Mouse (Mus musculus) ovary, postnatal 36 days (tissue): ENCODE data around the gene Clcn7.

ENCODE experiments used
- DNase-seq: peaks from one replicate; pipeline ENCODE4 v3.0.0; 2022; ENCODE audit warnings: low spot score, mixed read lengths

Clcn7 gene

DNA sequence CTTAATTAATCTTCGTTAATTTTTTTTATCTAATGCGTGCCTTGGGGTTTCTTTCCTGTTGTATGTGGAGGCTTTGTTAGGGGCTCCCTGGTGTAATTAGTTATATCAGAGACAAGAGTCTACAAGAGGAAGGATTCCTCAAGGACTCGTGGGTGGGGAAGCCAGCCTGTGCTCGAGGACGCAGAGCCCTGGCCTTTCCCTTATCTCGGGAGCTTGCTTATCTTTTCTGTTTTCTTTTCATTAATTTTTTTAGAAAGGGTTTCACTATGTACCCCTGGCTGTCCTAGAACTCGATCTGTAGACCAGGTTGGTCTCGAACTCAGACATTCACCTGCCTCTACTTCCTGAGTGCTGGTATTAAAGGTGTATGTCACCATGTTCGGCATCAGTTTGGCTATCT lies 5.5 kb upstream of the Clcn7 start:
- no peak for DNase-seq

DNA sequence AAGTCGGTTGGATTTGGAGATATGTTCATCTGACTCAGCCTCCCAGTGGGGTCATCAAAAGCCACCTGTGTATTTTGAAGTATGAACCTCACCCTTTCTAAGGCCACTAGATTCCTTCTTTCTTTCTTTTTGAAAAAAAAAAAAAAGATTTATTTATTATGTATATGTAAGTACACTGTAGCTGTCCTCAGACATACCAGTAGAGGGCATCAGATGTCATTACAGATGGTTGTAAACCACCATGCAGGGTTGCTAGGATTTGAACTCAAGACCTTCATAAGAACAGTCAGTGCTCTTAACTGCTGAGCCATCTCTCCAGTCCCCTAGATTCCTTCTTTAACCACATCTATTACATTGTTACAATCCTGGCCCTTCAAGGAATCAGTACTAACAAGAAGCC lies 3.1 kb upstream of the Clcn7 start:
- no peak for DNase-seq

GRCm38 (mm10) chr17:25135622-25136021 lies 2.4 kb downstream of the Clcn7 start:
- no peak for DNase-seq

DNA sequence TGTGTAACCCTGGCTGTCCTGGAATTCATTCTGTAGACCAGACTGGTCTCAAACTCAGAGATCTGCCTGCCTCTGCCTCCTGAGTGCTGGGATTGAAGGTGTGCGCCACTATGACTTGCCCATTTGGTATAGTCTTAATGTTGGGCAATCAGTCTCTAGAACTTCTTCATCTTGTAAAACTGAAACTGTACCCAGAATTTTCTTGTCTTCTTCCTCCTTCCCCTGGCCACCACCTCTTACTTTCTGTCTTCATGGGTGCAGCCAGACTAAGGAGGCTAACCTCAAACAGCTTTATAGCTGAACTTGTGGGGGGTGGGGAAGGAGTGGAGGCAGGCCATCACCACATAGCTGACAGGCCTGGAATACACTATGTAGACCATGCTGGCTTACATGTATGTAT lies 5.6 kb downstream of the Clcn7 start:
- DNase-seq, result no peak

DNA sequence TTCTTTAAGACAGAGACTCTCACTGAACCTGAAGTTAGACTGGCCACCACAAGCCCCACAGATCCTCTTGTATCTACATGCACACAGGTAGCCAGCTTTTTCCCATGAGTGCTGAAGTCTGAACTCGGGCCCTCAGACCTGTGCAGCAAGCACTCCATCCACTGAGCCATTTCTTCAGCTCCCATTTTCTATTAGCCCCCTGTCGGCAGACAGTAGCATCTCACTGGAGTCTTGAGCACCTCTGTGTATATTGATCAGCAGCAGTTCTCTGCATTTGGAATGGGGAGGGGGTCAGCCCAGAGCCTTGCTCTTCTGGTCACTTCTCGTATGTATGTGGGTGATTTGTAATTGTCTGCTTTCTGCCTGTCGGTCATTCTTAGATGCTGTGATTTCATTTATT lies 6.8 kb downstream of the Clcn7 start:
- no peak for DNase-seq

GRCm38 (mm10) chr17:25162161-25162560 lies 29.0 kb downstream of the Clcn7 start, which contains the start of gene Ccdc154:
Gene Ccdc154 (plus strand): TSS chr17:25162461.
- DNase-seq, result no peak

DNA sequence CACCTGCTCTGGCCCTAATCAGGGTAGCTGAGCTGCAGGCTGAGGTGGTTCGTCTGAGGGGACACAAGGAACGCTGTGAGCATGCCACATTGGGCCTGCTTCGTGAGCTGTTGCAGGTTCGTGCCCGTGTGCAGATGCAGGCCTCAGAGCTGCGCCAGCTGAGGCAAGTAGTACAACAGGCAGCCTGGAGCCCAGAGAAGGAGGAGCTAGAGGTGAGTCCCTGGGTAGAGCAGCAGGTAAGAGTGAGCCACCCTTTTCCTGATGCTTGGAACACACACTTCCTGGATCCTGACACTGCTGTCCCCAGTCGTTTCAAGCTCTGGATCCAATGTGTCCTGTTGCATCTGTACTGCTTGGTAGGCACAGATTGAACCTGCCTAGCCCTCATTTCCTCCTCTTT lies 30.2 kb downstream of the Clcn7 start:
- no peak for DNase-seq

DNA sequence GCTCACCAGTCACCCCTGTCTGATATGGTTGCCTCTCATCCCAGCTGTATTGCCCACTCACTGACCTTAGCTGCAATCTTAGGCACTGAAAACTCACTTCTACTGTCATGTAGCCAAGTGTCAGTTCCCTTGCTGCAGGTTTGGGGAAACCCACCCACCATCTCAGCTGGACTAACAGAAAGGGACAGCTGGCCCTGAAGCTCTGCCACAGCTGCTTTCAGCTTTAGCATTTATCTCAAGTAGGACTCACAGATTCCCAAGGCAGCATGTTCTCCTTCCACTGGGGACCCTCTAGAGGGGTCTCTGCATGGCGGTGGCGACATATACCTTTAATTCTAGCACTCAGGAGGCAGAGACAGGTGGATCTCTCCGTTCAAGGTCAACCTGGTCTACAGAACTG lies 31.6 kb downstream of the Clcn7 start:
- no peak for DNase-seq

- no peak for DNase-seq
Observed at GRCm38 (mm10) chr17:25165970-25166671, 32.9 kb downstream of the Clcn7 start.

- no peak for DNase-seq
Observed at GRCm38 (mm10) chr17:25169706-25170105, 36.5 kb downstream of the Clcn7 start.

- DNase-seq, result no peak
Observed at GRCm38 (mm10) chr17:25172558-25172957, 39.4 kb downstream of the Clcn7 start.

DNA sequence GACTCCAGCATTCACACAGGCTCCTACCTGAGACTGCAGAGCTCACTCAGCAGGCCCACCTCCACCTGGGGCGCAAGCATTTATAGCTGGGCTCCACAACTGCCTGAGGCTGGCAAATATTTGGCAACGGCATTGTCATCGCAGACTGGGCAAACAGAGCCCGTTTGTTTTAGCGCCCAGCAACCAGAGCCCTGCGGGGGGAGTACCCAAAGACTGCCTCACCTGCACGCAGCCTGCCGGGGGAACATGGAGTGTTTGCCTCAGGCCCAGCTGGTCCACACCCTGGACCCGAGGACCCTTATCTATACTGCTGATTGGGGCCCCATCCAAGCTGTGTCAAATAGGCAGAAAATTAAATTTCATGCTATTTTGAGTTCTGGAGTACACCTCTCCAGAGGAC lies 42.2 kb downstream of the Clcn7 start, which contains the start of gene Gm38655:
Gene Gm38655, minus strand, starts transcription at position 61 of the 400 bp plus-strand sequence.
- DNase-seq, result no peak

- no peak for DNase-seq
Observed at GRCm38 (mm10) chr17:25183232-25183631, 50.0 kb downstream of the Clcn7 start.

DNA sequence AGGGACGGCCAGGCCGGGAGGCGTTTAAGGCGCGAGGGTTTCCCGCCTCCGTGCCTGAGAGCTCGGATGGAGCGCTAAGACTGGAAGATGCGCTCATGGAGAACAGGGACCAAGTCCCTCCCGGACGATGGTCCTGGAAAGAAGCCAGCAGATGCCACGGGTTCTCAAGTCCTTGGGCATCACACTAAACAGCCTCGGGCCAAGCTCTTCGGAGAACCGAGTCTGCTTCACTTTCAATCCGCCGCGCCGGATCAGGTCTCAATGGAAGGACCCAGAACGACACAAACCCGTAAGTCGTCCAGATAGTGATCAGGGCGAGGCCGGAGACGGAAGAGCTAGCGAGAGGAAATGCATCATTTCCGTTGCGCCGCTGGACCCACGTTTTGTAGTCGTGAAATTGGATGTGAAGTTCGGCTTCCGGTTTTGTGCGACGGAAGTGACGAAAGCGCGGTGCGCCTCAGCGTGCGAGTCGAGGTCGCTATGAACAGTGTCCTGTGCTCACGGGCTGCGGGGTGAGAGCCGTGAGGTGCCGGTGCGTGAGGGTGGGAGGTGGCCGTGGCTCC lies 51.0 kb downstream of the Clcn7 start, which contains the start of gene BC003965:
Gene BC003965, plus strand, starts transcription at position 426 of the 563 bp plus-strand sequence.
- DNase-seq, result peak; percentile 95

GRCm38 (mm10) chr17:25184961-25185360 lies 51.8 kb downstream of the Clcn7 start:
- no peak for DNase-seq

GRCm38 (mm10) chr17:25187784-25188149 lies 54.6 kb downstream of the Clcn7 start:
- no peak for DNase-seq

DNA sequence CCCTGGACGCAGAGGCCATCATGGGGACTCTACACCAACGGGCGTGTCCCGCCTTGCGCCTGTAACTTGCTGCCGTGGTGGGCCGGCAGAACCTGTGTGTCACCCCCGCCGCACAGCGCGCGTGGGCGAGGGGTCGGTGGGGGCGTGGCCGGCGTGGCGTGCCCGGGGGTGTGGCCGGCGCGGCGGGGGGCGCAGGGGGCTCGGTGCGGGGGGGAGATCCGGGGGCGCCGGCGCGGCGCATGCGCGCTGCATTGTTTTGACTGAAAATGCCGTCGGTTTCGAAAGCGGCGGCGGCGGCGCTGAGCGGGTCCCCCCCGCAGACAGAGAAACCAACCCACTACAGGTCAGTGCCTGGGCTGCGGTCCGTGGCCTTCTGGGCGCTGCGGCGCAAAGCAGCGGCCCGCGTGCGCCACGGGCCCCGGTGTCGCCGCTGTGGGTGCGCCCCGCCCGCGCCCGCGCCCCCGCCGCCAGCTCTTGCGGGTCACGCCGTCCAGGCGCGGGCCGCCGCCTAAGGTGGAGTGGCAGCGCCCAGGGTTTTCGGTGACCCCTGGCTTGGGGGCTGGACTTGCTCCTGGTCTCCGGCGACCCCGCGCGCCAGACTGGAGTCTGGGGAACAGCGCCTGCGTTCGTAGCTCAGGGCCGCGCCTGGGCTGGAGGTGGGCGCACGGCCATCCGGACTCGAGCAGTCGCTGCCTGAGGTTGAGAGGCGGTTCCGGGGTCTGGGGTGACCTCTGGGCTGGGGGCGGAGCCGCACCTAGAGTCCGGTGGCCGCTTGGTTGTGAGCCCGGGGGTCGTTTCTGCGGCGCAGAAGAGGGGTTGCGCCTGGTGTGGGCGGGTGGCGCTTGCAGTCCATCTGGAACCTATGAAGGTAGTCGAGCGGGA lies 55.2 kb downstream of the Clcn7 start, which contains the start of gene Unkl:
Gene Unkl, plus strand, starts transcription at position 248 of the 882 bp plus-strand sequence.
- peak; percentile 84 for DNase-seq

DNA sequence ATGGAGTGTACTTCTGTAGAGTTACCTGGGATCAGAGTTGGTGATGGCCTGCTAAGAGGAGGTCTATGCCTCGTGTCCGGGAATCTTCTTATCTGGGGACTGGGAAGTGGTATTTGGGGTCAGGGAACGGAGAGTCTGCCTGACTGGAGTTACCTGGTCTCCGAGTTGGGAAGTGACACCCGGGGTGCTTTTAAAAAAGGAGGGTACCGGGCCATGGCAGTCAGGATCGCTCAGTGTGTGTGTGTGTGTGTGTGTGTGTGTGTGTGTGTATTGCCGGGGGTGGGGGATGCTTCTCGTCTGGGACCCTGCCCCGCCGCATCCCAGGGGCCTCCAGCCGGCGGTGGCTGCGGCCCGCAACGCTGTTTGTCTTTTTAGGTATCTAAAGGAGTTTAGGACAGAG lies 55.9 kb downstream of the Clcn7 start:
- DNase-seq, result no peak

GRCm38 (mm10) chr17:25202401-25202800 lies 69.2 kb downstream of the Clcn7 start:
- DNase-seq, result no peak

GRCm38 (mm10) chr17:25210006-25210405 lies 76.8 kb downstream of the Clcn7 start:
- no peak for DNase-seq

- DNase-seq, result no peak
Observed at GRCm38 (mm10) chr17:25210680-25211466, 77.7 kb downstream of the Clcn7 start.

GRCm38 (mm10) chr17:25211705-25212104 lies 78.5 kb downstream of the Clcn7 start:
- DNase-seq, result no peak
